Mouse (Mus musculus) heart, postnatal 0 days (tissue): Measurements from ENCODE around the gene Klk10.

Experiments
- CTCF ChIP-seq: IDR thresholded peaks from 2 replicates; pipeline ENCODE4 v1.5.1; 2016; ENCODE audit warnings: antibody characterized with exemption, control low read depth, low read depth
- EP300 ChIP-seq: IDR thresholded peaks from 2 replicates; pipeline ENCODE4 v1.6.1; 2016; ENCODE audit warnings: antibody characterized with exemption, low read depth

DNA sequence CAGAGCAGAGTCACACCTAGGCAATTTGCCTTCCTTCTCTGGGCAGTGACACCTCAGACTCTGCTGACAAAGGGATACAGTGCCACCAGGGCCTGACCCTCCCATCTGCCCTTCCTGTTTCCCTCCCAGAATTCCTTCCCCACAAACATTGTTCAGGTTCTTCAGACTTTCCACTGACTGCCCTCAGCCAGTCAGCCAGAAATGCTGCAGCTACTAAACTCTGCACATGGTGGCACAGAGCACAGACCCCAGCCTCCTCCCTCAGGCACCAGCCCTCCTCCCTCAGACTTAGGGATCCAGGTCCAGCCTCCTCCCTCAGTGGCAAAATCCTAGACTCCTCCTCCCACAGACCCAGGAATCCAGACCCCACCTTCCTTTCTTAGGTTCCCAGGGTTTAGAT, 35.9 kb downstream of the Klk10 start:
- TF ChIP-seq CTCF (no peak), EP300 (no peak)
